Mouse (Mus musculus) megakaryocyte, embryonic 14.5 days (primary cell): ENCODE results near the gene Tomm20l.

ENCODE experiments used
- FLI1 ChIP-seq: IDR thresholded peaks from 2 replicates; pipeline ENCODE4 v1.6.1; 2012; ENCODE audit warnings: low read length, inconsistent platforms, mixed read lengths
- GATA1 ChIP-seq: IDR thresholded peaks from 3 replicates; pipeline ENCODE4 v1.6.1; 2012; ENCODE audit warnings: mixed read lengths, low read length, inconsistent platforms, borderline replicate concordance

- TF ChIP-seq GATA1 (no peak), FLI1 (no peak)
These were observed at the start of gene Tomm20l for GRCm38 (mm10) chr12:71111331-71111730.
